Mouse (Mus musculus) telencephalon, adult 2 months (tissue): Measurements from ENCODE around the gene Grsf1.

Source experiments
- DNase-seq: peaks from one replicate; pipeline ENCODE4 v3.0.0-alpha.2; 2011; ENCODE audit warnings: low read depth, low spot score

Gene Grsf1

GRCm38 (mm10) chr5:88688583-88689187, 12.7 kb upstream of the Grsf1 start:
- DNase-seq = no peak

DNA sequence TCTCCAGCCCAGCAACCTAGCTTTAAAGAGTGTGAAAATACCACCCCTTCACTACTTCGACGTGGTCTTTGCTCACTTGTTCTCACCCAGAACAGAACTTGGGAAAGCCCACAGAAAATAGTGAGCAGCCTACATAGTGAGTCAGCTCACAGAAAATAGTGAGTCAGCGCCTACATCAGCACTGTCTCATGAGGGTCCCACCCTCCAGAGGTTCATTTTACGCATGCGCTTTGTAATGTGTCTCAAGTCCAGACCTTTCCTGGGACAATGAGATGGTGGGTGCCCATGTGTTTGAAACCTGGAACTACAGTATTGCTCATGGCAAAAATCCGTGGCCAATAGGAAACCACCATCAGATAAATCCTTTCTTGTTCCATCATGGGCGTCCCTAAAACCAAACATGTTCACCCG, 12.0 kb upstream of the Grsf1 start:
- DNase-seq = no peak

DNA sequence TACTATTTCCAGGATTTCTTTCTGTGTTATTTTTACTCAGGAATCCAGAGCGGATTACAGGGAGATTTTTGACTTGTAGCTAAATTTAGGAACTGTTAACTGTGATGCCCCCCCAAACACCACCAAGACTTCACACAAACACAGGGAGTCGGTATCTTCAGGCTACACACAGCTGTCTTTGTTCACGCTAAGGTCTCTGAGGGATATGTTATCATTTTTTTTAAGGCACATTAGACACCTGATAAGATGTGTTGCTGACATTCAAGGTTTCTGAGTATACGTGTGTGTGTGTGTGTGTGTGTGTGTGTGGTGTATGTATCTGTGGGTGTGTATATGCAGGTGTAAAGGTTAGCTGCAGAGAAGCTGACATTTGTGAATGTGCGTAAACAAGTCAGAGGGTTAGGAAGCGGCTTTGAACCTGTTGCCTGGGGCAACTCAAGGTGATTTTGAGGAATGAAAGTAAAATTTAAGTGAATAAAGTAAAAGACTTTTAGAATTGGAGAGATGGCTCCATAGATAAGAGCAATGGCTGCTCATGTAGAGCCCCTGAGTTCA, 9.9 kb upstream of the Grsf1 start:
- DNase-seq = no peak

- no peak for DNase-seq
Observed at GRCm38 (mm10) chr5:88685306-88685705, 9.3 kb upstream of the Grsf1 start.

DNA sequence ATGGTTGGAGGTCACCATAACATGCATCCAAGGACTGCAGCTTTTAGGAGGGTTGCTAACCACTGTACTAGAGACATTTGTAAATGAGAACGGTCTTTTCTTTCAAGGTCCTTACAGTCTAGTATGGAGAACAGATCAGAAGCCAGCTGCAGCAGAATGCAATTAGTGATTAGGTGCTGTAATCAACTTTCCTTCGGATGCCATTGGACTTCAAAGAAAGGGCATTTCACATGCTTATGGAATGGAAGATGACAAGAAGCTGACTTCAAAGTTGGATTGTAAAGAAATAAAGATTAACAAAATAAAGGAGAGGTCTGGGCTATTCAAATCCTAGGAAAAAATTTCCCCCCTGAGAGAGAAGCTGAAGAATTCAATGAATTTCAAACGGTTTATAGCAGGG, 8.3 kb upstream of the Grsf1 start:
- no peak for DNase-seq

DNA sequence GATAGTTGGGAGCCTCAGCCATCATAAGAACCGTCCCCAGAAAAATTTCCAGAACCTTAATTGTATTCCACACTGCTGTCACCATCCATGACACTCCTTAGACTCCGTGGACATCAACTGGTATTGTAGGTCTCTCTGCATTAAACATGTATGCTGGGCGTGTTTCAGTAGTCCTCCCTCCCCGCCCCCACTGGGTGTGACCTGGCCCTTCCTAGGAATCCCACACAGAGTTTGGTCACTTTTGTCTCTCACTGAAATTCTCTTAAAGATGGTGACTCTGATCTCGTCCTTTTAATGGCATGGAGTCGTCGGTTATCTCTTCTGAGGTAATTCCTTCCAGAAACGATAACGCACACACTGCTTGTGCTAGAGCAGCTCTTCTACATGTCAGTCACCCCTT, 7.7 kb upstream of the Grsf1 start:
- no peak for DNase-seq

GRCm38 (mm10) chr5:88680567-88680966, 4.6 kb upstream of the Grsf1 start:
- DNase-seq = no peak

- DNase-seq = no peak
Observed at GRCm38 (mm10) chr5:88679341-88679740, 3.4 kb upstream of the Grsf1 start.

GRCm38 (mm10) chr5:88678929-88679328, 3.0 kb upstream of the Grsf1 start:
- DNase-seq = no peak

DNA sequence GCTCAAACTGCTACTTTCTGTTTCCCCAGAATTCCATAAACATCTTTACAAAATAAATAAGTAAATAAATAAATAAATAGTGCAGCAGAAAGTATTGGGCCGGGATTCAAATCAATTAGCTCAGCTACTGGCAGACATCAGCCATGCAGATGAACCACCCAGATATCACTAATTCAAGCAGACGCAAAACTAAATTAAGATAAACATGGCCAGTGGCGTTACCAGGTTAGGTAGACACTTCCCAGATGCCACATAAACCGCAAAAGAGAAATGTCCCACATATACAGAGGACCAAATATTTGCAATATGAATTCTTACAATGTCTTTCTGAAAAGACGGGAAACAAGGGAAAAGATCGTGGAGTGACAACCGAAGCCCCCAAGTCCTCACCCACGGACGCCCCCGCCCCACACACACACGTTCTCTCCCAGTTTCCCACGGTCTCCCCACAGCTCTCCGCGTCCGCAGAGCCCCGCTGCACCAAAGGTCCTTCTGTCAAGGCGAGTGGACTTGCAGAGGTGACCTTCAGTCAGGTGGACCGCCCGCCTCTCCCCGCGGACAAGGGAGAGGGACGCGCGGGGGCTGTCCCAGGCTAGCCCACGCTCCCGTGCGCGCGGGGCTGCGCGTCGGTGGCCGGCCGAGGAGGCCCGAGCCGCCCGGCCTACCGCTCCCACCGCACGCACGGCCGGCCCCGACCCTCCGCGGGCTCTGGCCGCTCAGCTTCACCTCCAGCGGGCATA, 1.1 kb downstream of the Grsf1 start:
- no peak for DNase-seq

GRCm38 (mm10) chr5:88663875-88664274, 12.1 kb downstream of the Grsf1 start:
- no peak for DNase-seq

- DNase-seq = no peak
Observed at GRCm38 (mm10) chr5:88663151-88663550, 12.8 kb downstream of the Grsf1 start.

GRCm38 (mm10) chr5:88657868-88658267, 18.1 kb downstream of the Grsf1 start:
- no peak for DNase-seq

DNA sequence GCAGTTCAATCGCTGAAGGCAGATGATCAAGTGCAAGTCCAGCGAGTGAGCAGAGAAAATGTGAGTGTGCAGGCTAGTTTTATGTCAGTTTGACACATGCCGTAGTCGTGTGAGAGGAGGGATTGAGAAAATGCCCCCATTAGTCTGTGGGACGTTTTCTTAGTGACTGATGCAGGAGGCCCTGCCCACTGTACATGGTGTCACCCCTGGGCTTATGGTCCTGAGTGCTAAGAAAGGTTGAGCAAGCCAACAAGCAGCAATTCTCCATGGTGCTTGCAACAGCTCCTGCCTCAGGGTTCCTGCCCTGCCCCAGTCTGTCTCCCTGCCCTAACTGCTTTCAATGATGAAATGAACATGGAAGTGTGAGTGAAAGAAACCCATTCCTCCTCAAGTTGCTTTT, 23.4 kb downstream of the Grsf1 start:
- no peak for DNase-seq

- no peak for DNase-seq
Observed at GRCm38 (mm10) chr5:88649250-88650173, 26.5 kb downstream of the Grsf1 start.

DNA sequence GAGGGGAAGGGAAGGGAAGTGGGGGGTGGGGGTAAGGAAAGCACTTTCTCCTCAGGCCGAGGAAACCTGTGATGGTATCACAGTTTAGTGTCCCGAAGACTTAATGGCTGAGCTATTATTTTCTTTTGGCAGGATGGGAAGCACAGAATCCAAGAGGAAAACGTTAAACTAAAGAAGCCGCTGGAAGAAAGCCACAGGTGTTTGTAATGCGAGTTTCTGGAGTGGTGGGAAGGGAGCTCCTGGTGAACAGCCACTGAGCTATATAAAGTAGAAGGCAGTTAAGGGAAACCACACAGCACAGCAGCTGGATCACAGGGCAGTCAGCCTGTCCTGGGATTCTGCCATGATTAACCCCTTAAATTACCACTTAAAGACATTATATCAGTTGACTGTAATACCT, 30.6 kb downstream of the Grsf1 start:
- no peak for DNase-seq

DNA sequence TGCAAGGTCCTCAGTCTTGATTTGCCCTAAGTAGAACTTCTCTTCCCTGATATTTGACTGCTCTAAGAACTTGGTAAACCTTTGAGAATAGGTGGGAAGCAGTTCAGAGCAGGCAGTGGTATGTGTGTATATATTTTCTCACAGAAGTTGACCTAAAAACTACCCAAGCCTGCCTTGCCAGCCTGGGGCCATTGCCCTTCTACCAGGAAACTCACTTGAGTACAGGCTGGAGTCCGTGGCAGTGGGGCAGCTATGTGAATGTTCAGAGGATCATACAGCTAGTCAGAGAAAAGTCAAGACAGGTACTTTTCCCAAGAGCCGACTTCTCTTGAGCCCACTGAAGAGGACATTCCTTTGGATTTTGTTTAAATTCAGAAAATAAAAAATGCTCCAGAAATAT, 31.1 kb downstream of the Grsf1 start:
- no peak for DNase-seq

GRCm38 (mm10) chr5:88643491-88643890, 32.5 kb downstream of the Grsf1 start:
- DNase-seq = no peak

GRCm38 (mm10) chr5:88642786-88643185, 33.2 kb downstream of the Grsf1 start:
- no peak for DNase-seq

- no peak for DNase-seq
Observed at GRCm38 (mm10) chr5:88634076-88634475, 41.9 kb downstream of the Grsf1 start.

GRCm38 (mm10) chr5:88632463-88632862, 43.5 kb downstream of the Grsf1 start:
- DNase-seq = no peak

GRCm38 (mm10) chr5:88631545-88631944, 44.4 kb downstream of the Grsf1 start:
- no peak for DNase-seq
